Mouse (Mus musculus) skeletal muscle tissue, adult 2 months (tissue): ENCODE results near the gene Tfpt.
"Not testable (repeated sequence)": the region's sequence is repeated elsewhere in the genome, so short reads cannot be mapped to it uniquely, and the experiment has no call there.

Experiments
- DNase-seq: peaks from one replicate; pipeline ENCODE4 v3.0.0-alpha.2; 2012; ENCODE audit warnings: low read depth, low spot score

Tfpt gene

DNA sequence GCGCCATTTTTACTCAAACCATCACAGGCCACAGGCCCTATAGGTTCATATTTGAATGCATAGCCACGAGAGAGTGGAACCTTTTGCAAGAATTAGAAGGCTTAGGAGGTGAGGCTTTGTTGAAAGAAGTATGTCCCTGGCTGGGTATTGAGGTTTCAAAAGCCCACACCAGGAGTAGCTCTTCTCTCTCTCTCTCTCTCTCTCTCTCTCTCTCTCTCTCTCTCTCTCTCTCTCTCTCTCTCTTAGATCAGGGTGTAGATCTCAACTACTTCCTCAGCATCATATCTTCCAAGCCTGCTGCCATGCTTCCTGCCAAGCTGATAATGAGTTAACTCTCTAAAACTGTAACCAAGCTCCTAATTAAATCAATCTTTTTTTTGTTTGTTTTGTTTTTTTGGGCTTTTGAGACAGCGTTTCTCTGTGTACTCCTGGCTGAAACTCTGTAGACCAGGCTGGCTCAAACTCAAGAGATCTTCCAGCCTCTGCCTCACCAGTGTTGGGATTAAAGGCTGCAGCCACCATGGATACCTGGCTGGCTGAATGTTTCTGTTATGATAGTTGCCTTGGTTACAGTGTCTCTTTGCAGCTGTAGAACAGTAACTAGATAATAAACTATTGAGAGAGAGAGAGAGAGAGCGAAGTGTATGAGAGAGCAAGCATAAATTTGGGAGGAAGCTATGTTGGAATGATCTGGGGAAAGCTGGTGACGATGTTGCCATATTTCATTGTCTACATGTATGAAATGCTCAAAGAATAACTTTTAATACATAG lies 53.2 kb downstream of the Tfpt start:
- no peak for DNase-seq

GRCm38 (mm10) chr7:3574216-3574615 lies 55.5 kb downstream of the Tfpt start:
- DNase-seq = no peak

DNA sequence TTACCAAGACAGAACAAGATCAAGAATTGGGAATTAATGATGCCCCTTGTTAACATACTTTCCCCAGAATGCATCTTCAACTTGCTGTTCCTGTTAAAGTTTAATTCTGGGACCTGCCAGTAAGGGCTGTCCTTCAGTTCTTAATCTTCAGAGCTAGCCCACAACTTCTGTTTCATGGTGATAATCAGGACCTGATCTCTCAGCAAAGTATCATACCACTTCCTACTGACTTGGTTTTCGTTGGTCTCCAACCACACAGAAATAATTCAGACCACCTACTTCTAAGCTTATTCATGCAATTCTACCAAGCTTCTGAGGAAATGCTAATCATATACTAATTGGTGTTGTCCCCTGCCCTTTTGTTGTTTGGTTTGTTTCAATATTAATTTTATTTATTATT lies 57.9 kb downstream of the Tfpt start:
- no peak for DNase-seq

DNA sequence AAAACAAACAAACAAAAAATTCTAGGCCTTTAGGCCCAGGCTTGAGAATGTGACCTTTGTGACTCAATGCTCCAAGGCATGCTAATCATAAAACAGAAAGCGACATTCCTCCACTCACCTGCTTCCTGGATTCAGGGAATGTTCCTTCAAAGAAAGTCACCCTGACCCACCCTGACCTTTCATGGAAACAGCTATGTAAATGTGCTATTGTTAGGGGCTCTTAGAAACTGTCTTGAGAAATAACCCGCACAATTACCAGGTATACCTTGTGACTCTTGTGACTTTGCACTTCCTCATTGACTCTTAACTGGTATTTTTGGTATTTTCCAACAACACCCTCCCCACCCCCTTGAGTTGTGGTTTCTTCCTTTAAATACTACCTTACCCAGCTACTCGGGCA lies 59.1 kb downstream of the Tfpt start:
- not testable (repeated sequence) for DNase-seq
